In the genomic region with DNA sequence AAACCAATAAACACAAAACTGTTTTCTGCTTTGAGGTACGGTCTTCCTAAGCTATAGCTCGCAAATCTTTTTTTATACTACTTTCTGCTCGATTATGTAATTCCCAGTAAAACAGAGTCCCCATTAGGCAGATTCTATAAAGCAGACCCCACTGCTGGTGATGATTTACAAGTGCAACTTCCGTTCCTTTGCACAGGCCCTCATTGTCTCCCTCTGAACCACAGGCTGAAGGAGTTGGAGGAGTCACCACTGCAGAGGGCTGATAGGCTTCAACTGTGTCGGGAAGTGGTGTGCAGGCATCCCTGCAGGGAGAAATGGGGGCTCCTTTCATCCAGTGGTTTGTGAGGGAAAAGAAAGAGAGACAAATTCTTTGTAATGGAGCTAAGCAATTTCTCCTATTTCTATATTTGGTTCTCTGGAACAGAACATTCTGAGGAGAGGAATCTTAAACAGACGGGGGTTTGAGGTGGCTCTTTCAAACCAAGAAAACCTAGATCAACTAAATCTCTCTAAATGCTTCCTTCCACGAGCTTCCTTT, we compare ENCODE assay signal across 23 mouse cellular contexts. TPM values are rescaled to one million over a fixed set of nuclear protein-coding genes. Genes with fewer than 3 reads are reported as not detected.
DNase-seq lines count a peak whose midpoint lies in the region; ATAC-seq lines count a peak whose summit lies in the region.
"Had no signal": no experiment of that assay in that cellular context is flagged by ENCODE, and none has a peak within 500 bp of the region (broad histone marks: within the 10 kb centered on the region; RNA-seq: fewer than 3 reads in every experiment).

No protein-coding gene starts in this region.

- no peaks in the 10 kb centered on the region for H3K9me3 ChIP-seq in kidney, embryonic 16.5 days (ENCODE audit: low read length)
- H3K9me3 ChIP-seq: heart, embryonic 10.5 days; limb, embryonic 10.5 days; midbrain, embryonic 13.5 days had no signal

- no peaks in the 10 kb centered on the region for H3K27me3 ChIP-seq in kidney, embryonic 16.5 days (ENCODE audit: insufficient read depth, low read length)

- no peak for ATAC-seq in kidney, embryonic 16.5 days (ENCODE audit: low FRiP score, low TSS enrichment)
- ATAC-seq in common myeloid progenitor, adult 5-6 weeks (replicated peaks; ENCODE audit: low read depth, poor library complexity, severe bottlenecking), result peak; percentile 46
- ATAC-seq: midbrain, embryonic 13.5 days had no signal

- H3K4me3 ChIP-seq in kidney, embryonic 16.5 days (ENCODE audit: low read length), result no peak overlapping the region
- H3K4me3 ChIP-seq: heart, embryonic 10.5 days; limb, embryonic 10.5 days; midbrain, embryonic 13.5 days had no signal

- no peak overlapping the region for H3K9ac ChIP-seq in kidney, embryonic 16.5 days (replicated peaks; ENCODE audit: low read length)
- H3K9ac ChIP-seq: forebrain, postnatal 0 days; hindbrain, embryonic 14.5 days; midbrain, embryonic 13.5 days had no signal

- H3K36me3 ChIP-seq in kidney, embryonic 16.5 days (ENCODE audit: insufficient read depth, low read length), result no peaks in the 10 kb centered on the region
- H3K36me3 ChIP-seq: heart, embryonic 10.5 days; limb, embryonic 10.5 days; midbrain, embryonic 13.5 days had no signal

- 34% methylated on average over 7 of the region's 7 CpGs for WGBS in kidney, embryonic 16.5 days

- 0 out of 2 replicates have a peak, but pooled peaks cover 5% of the 10 kb centered on the region for H3K4me1 ChIP-seq in kidney, embryonic 16.5 days (ENCODE audit: insufficient read depth, low read length)
- H3K4me1 ChIP-seq: heart, embryonic 10.5 days had no signal

- peak; percentile 6 to 10 for DNase-seq in kidney, postnatal 4 days
- peak; percentile 35 to 38 for DNase-seq in right cerebral cortex, adult 2 months (ENCODE audit: low spot score in 2 of 2)
- DNase-seq in right cerebral cortex, postnatal 4 days, result no peak
- DNase-seq in mesoderm, embryonic 11.5 days (ENCODE audit: low read depth, low spot score), result peak; percentile 37
- no peak for DNase-seq in c-Kit-positive CD71-positive TER-119-positive erythroid progenitor cells, embryonic 14.5 days (ENCODE audit: low spot score)
- no peak for DNase-seq in layer of hippocampus, postnatal 14 days (ENCODE audit: low spot score in 2 of 2)
- DNase-seq: adrenal gland, postnatal 10 days; cerebellum, adult 2 months; gastrocnemius, postnatal 10 days; kidney, adult 8-10 months; lung, adult 2 months; lung, postnatal 36 days; thymus, postnatal 25 days had no signal

- H3K4me2 ChIP-seq in kidney, embryonic 16.5 days (replicated peaks; ENCODE audit: low read depth, low read length), result no peak overlapping the region
- H3K4me2 ChIP-seq: hindbrain, embryonic 14.5 days; liver, embryonic 11.5 days; midbrain, embryonic 13.5 days had no signal

- H3K27ac ChIP-seq in kidney, embryonic 16.5 days (ENCODE audit: low read length), result no peak overlapping the region
- H3K27ac ChIP-seq: heart, embryonic 10.5 days; hindbrain, embryonic 14.5 days; limb, embryonic 10.5 days; midbrain, embryonic 13.5 days had no signal

RNA-seq across cellular contexts. Expression of a gene that starts 2.6 kb away (rescaled TPM):
- 5.8 and 5.9 TPM in 2 replicates for polyA plus RNA-seq in kidney, embryonic 16.5 days (2015; fragmentation: Nextera tagmentation; extraction: Ambion mirVana)
- total RNA-seq in common myeloid progenitor, adult 5-6 weeks (2017), result 8.6 and 10.0 TPM in 2 replicates
- total RNA-seq in layer of hippocampus, postnatal 14 days (2021), result 10 to 100 TPM; 47.4 to 50.0 TPM

RNA-seq across cellular contexts. Expression of a gene that starts 6.9 kb away (rescaled TPM):
- not detected in 2 replicates for polyA plus RNA-seq in kidney, embryonic 16.5 days (2015; fragmentation: Nextera tagmentation; extraction: Ambion mirVana)
- total RNA-seq in common myeloid progenitor, adult 5-6 weeks (2017), result 0.58 and 0.87 TPM in 2 replicates
- total RNA-seq in layer of hippocampus, postnatal 14 days (2021), result 1 to 10 TPM; 1.9 to 2.9 TPM
- polyA plus RNA-seq: embryonic facial prominence, embryonic 14.5 days; forebrain, postnatal 0 days; heart, embryonic 10.5 days; hindbrain, embryonic 14.5 days; limb, embryonic 10.5 days; liver, embryonic 11.5 days; midbrain, embryonic 13.5 days; neural tube, embryonic 14.5 days had no signal

Comparison
In these comparisons a context has a peak if more than half of its experiments do, and no peak if none do; other contexts are left out.
1. DNase-seq: peak in kidney, postnatal 4 days (2 of 2), right cerebral cortex, adult 2 months (2 of 2) and mesoderm, embryonic 11.5 days (single experiment); none in right cerebral cortex, postnatal 4 days (single experiment), c-Kit-positive CD71-positive TER-119-positive erythroid progenitor cells, embryonic 14.5 days (single experiment) and layer of hippocampus, postnatal 14 days (0 of 2).